Mouse (Mus musculus) lung, postnatal 14 days (tissue): ENCODE data around the gene Dcaf8.
"Not testable (repeated sequence)": the region's sequence is repeated elsewhere in the genome, so short reads cannot be mapped to it uniquely, and the experiment has no call there.

Experiments used
- DNase-seq: peaks from one replicate; pipeline ENCODE4 v3.0.0; 2021

Gene Dcaf8

DNA sequence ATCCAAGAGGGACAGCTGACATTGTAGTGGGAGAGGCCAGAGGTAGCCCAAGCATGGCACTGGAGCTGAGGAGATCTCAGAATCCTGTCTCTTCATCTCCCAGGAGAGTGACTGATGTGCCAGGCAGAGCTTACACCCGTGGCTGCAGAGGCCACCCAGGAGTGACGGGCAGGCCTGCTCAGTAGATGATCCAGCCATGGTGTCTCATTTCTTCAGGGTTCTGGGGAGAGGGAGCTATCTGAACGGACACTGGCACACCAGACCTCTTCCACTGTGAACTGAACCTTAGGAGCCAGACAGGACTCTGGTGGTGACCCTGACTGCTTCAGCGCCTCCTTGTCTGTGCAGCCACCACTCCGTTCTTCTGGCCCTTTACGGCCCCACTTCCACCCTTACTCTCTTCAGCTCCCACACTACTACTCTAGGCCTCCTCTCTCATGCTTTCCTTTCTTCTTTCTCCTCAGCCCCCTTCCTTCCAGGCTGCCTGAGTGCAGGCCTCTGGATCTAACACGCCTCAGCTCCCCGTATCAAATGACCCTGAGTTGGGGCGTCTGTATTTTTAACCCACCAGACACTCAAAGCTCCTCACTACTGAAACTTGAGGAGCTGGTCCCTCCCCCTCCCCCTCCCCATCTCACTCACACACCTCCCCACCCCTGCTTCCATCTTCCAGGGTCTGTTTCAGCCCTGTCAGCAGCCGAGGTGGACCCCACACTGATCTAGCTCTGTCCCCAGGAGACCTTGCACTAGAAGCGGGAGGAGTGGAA, 73.6 kb downstream of the Dcaf8 start:
- no peak for DNase-seq

DNA sequence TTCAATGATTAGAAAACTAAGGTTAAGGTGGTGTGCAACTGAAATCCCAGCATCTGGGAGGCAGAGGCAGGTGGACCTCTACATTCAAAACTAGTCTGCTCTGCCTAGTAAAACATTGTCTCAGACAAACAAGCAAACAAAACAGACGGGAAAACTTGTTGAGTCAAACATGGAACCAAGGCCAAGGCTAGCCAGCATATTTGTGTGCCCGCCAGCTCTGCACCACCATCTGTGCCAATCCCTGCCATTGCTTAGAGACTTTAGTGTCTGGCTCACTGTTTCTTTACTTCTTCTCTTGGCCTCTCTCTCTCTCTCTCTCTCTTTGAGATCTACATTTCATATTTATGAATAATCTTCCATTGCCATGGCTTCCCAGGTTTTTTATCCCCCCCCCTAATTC, 80.3 kb downstream of the Dcaf8 start:
- no peak for DNase-seq

DNA sequence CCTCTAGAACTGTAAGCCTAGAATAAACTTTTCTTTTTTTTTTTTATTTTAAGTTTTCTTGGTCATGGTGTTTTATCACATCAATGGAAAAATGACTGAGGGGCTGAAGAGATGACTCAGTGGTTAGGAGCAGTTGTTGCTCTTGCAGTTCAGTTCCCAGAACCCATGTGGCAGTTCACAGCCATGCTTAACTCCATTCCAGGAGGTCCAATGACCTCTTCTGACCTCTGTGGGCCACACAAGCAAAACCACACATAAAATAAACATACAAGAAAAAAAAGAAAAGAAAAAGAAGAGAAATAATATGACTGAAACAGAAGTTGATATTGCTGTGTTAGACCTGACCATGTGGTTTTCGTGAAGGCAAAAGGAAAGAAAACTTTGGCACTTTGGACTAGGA, 81.3 kb downstream of the Dcaf8 start:
- no peak for DNase-seq

DNA sequence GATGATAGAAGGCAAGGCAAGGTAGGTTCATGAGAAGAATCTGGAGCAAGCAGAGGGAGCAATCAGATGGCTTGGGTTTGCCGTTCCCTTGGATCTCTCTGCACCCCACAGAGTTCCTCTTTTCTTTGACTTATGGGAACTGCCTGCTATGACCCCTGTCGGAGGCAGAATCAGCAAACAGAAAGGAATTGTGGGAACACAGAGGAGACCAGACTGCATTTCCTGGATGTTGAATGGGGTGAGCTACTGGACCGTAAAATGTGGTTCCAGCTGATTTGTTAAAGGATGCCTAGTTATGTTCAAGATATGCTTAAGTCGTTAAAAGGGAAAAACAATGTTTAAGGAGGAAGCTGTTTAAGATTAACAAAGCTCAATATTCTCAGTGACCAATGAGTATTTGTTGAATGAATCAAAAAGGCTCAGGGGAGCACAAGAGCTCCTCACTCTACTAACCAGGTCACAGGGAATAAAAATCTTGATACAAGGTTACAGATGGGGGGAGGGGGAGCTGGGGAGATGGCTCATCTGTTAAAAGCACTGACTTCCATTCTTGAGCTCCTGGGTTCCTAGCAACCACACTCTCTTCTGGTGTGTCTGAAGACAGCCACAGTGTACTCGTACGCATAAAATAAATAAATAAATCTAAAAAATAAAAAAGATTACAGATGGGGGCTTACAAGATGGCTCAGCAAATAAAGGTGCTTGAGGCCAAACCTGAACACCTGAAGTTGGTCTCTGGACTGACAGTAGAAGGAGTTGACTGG, 93.2 kb downstream of the Dcaf8 start:
- DNase-seq, result no peak

DNA sequence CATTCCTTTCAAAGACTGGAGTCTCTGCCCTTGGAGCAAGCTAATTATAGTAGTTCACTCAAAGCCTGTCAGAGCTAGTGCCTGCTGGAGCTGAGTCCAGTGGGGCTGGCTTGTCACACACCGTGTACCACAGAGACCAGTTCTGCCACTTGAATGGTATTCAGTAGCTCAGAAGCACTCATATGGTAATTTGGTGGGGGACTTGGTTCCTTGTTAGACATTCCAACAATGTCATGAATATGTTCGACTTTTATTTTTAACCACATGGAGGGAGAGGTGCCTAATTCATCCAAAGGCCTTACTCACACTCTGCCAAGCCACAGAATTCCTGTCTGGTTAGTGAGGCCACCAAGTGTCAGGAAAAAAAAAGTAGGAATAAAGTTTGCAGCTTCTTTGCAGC, 94.5 kb downstream of the Dcaf8 start:
- DNase-seq, result no peak

DNA sequence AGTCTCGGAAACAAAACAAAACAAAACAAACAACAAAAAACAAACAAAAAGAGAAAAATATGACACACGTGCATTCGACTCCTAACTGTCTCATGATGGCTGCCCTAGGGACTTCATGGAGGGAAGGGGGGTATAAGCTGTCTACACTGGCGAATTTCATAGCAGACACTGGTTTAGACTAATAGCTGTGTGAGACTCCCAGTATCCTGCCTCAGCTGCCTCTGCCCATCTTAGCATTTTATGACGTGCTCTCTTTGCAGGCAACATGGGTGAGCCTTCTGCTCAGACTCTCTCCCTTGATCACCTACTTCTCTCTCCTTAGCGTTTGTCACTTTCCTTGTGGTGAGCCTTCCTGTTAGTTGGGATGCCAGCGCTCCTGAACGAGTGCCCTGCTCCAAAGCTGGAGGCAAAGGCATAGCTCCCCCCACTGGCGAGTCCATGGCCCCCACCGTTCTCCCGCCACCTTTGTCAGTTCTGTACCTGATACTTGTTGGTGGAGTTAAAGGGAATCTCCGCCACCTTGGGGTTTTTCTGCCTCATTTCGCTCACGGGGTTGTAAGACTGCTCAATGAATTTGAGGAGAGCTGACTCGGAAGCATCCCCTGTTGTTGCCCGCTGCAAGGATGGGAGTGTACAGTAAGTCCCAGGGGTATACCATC, 95.8 kb downstream of the Dcaf8 start:
- peak; percentile 56 for DNase-seq

DNA sequence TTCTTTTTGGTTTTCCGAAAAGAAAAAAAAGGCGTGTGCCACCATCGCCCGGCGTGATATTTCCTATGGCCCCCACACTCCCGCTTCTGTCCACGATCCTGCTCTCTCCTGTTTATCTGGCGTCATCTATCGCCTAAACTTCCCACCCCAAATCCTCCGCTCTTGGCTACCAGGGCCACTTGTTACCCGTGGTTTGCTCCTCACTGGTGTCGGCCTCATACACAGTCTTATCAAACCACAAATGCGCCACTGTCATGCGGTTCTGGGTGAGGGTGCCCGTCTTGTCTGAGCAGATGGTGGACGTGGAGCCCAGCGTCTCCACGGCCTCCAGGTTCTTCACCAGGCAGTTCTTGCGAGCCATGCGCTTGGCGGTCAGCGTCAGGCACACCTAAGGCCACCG, 96.8 kb downstream of the Dcaf8 start:
- DNase-seq, result not testable (repeated sequence)
